Mouse (Mus musculus): ENCODE measurements around the gene Tex22. TPM values are rescaled to one million over a fixed set of nuclear protein-coding genes. Genes with fewer than 3 reads are reported as not detected.

Tex22 gene
- total and polyA plus RNA-seq, 2 experiments from 2014 or later, result not detected

DNA sequence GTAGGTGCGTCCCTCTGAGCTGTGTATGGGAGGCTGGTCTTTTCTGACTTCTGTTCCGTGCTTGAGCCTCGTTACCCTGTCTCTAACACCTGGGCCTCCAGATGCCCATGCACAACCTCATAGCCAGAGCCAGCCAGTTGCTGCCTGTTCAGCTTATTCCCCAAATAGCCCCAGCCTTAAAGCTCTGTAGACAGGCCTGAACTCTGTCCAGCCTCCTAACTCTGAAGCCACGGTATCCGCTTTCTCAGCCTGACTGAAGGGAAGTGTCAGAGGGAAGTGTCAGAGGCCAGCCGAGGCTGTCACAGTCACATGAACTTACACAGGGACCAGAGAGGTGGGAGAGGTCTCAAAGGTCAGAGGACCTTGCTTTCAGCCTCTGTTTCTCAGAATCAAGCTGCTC is 50.4 kb downstream of the Tex22 start:
- 51% methylated on average over 6 of the region's 6 CpGs for WGBS
- H3K9me3 ChIP-seq (replicated peaks; ENCODE audit: control insufficient read depth, low read length), result no peaks in the 10 kb centered on the region
- H3K9ac ChIP-seq (replicated peaks; ENCODE audit: low read depth, low read length), result no peak overlapping the region
- no peaks in the 10 kb centered on the region for H3K27me3 ChIP-seq (ENCODE audit: control insufficient read depth, insufficient read depth, low read length)
- TF ChIP-seq CTCF (IDR thresholded peaks at IDR 0.05; ENCODE audit: low read depth), result no peak
- TF ChIP-seq EP300 (IDR thresholded peaks at IDR 0.05; ENCODE audit: low read depth), result no peak
- ATAC-seq (ENCODE audit: insufficient read depth, low read depth) (no peak), DNase-seq (ENCODE audit: low spot score) (no peak)
- H3K36me3 ChIP-seq (replicated peaks; ENCODE audit: control insufficient read depth, insufficient read depth, low read length), result peaks cover 97% of the 10 kb centered on the region
- 0 out of 2 replicates have a peak overlapping the region, but pooled peaks have one; percentile 28 for H3K27ac ChIP-seq (ENCODE audit: low read depth)
- H3K4me1 ChIP-seq (ENCODE audit: control insufficient read depth, insufficient read depth), result peaks cover 6% of the 10 kb centered on the region; the same call in 1 of the 2 replicates
- no peak overlapping the region for H3K4me2 ChIP-seq (ENCODE audit: low read depth, low read length)
- no peak overlapping the region for H3K4me3 ChIP-seq (ENCODE audit: low read depth, low read length)

DNA sequence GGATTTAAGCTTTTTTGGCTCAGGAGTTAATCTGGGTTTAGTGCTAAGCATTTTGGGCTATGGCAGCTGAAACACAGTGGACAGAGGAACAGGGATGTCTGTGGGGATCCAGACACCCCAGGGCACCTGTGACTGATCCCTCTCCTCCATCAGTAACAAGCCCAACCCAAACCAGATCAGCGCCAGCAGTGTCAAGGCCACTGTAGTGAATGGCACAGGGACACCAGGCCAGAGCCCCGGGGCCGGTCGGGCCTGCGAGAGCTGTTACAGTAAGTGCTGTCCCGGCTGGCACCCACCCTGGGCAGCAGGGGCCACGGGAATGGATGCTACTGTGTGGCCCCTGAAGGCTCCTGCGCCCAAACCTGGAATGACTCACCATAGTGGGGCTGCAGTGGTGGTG is 56.4 kb downstream of the Tex22 start:
- ATAC-seq (ENCODE audit: insufficient read depth, low read depth), result no peak
- Histone ChIP-seq H3K27me3 (ENCODE audit: control insufficient read depth, insufficient read depth, low read length) (no peaks in the 10 kb centered on the region), H3K9me3 (replicated peaks; ENCODE audit: control insufficient read depth, low read length) (no peaks in the 10 kb centered on the region), H3K9ac (replicated peaks; ENCODE audit: low read depth, low read length) (no peak overlapping the region), H3K4me2 (ENCODE audit: low read depth, low read length) (no peak overlapping the region), H3K27ac (ENCODE audit: low read depth) (no peak overlapping the region), H3K4me1 (ENCODE audit: control insufficient read depth, insufficient read depth) (peaks cover 36% of the 10 kb centered on the region), H3K36me3 (replicated peaks; ENCODE audit: control insufficient read depth, insufficient read depth, low read length) (peaks cover 93% of the 10 kb centered on the region), H3K4me3 (ENCODE audit: low read depth, low read length) (no peak overlapping the region)
- 91% methylated on average over 8 of the region's 8 CpGs for WGBS
- no peak for DNase-seq (ENCODE audit: low spot score)
- TF ChIP-seq CTCF (IDR thresholded peaks at IDR 0.05; ENCODE audit: low read depth), result no peak
- TF ChIP-seq EP300 (IDR thresholded peaks at IDR 0.05; ENCODE audit: low read depth), result no peak

DNA sequence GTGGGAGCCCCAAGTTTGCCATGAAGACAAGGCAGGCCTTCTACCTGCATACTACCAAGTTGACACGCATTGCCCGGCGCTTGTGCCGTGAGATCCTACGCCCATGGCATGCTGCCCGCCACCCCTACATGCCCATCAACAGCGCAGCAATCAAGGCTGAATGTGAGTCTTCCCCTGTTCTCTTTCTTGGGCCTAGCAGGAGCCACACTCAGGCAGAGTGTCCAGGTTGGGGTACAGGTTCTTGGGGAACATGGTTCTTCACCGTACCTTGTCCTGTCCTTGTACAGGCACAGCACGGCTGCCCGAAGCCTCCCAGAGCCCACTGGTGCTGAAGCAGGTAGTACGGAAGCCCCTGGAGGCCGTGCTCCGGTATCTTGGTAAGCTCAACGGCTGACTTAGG is 57.3 kb downstream of the Tex22 start:
- H3K4me2 ChIP-seq (ENCODE audit: low read depth, low read length), result no peak overlapping the region
- peak overlapping the region; percentile 90 for H3K27ac ChIP-seq (ENCODE audit: low read depth)
- WGBS, result 94% methylated on average over 14 of the region's 14 CpGs
- H3K27me3 ChIP-seq (ENCODE audit: control insufficient read depth, insufficient read depth, low read length), result no peaks in the 10 kb centered on the region
- TF ChIP-seq CTCF (IDR thresholded peaks at IDR 0.05; ENCODE audit: low read depth), result no peak
- TF ChIP-seq EP300 (IDR thresholded peaks at IDR 0.05; ENCODE audit: low read depth), result no peak
- H3K9me3 ChIP-seq (replicated peaks; ENCODE audit: control insufficient read depth, low read length), result no peaks in the 10 kb centered on the region
- H3K4me3 ChIP-seq (ENCODE audit: low read depth, low read length), result no peak overlapping the region
- no peak for ATAC-seq (ENCODE audit: insufficient read depth, low read depth)
- no peak for DNase-seq (ENCODE audit: low spot score)
- H3K4me1 ChIP-seq (ENCODE audit: control insufficient read depth, insufficient read depth), result peaks cover 41% of the 10 kb centered on the region
- peaks cover 93% of the 10 kb centered on the region for H3K36me3 ChIP-seq (replicated peaks; ENCODE audit: control insufficient read depth, insufficient read depth, low read length)
- H3K9ac ChIP-seq (replicated peaks; ENCODE audit: low read depth, low read length), result no peak overlapping the region

DNA sequence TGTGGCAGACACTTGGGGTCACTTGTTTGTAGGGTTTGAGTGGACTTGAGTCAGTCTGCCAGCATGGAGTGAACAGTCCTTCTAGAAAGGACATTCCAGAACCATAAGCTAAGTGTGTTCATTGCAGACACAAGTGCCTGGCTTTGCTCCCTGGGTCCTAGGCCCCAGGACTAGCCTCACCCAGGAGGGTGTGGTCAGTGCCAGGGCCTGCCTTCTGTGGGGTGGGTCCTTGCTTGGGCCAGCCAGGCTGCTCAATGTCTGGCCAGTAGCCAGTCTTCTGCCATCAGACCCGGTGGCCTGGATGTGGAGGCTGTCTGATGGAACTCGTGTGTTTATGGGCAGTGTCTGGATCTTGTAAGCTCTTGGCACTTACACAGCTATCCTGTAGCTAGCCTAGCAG is 58.3 kb downstream of the Tex22 start:
- Histone ChIP-seq H3K4me1 (ENCODE audit: control insufficient read depth, insufficient read depth) (peaks cover 41% of the 10 kb centered on the region), H3K27me3 (ENCODE audit: control insufficient read depth, insufficient read depth, low read length) (no peaks in the 10 kb centered on the region), H3K36me3 (replicated peaks; ENCODE audit: control insufficient read depth, insufficient read depth, low read length) (peaks cover 85% of the 10 kb centered on the region), H3K9ac (replicated peaks; ENCODE audit: low read depth, low read length) (no peak overlapping the region), H3K4me2 (ENCODE audit: low read depth, low read length) (no peak overlapping the region), H3K9me3 (replicated peaks; ENCODE audit: control insufficient read depth, low read length) (no peaks in the 10 kb centered on the region), H3K27ac (ENCODE audit: low read depth) (peak overlapping the region; percentile 90), H3K4me3 (ENCODE audit: low read depth, low read length) (no peak overlapping the region)
- ATAC-seq (ENCODE audit: insufficient read depth, low read depth), result peak; percentile 96
- TF ChIP-seq EP300 (IDR thresholded peaks at IDR 0.05; ENCODE audit: low read depth) (peak; percentile 95; the same call in 1 of the 2 replicates), CTCF (IDR thresholded peaks at IDR 0.05; ENCODE audit: low read depth) (no peak)
- WGBS, result 10% methylated on average over 2 of the region's 2 CpGs
- peak; percentile 93 for DNase-seq (ENCODE audit: low spot score)

DNA sequence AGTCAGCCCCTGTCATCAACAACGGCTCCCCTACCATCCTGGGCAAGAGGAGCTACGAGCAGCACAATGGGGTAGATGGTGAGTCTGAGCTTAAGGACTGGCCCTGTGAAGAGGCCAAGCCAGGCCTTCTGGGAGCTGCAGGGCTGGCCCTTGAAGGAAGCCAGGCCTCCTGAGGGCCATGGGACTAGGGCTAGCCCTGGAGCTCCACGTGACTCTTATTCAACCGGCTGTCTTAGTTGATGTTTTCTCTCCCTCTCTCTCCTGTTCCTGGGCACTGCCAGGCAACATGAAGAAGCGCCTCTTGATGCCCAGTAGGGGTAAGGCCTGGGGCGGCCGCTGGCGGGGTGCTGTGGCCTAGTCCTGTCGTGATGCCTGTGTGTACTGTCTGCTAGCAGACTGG is 59.0 kb downstream of the Tex22 start:
- H3K36me3 ChIP-seq (replicated peaks; ENCODE audit: control insufficient read depth, insufficient read depth, low read length), result peaks cover 78% of the 10 kb centered on the region
- H3K9ac ChIP-seq (replicated peaks; ENCODE audit: low read depth, low read length), result peak overlapping the region; percentile 34; the same call in 1 of the 2 replicates
- peak; percentile 32 for DNase-seq (ENCODE audit: low spot score)
- TF ChIP-seq EP300 (IDR thresholded peaks at IDR 0.05; ENCODE audit: low read depth), result no peak
- TF ChIP-seq CTCF (IDR thresholded peaks at IDR 0.05; ENCODE audit: low read depth), result no peak
- no peak overlapping the region for H3K4me2 ChIP-seq (ENCODE audit: low read depth, low read length)
- peaks cover 44% of the 10 kb centered on the region for H3K4me1 ChIP-seq (ENCODE audit: control insufficient read depth, insufficient read depth)
- H3K27me3 ChIP-seq (ENCODE audit: control insufficient read depth, insufficient read depth, low read length), result no peaks in the 10 kb centered on the region
- H3K27ac ChIP-seq (ENCODE audit: low read depth), result peak overlapping the region; percentile 90
- no peaks in the 10 kb centered on the region for H3K9me3 ChIP-seq (replicated peaks; ENCODE audit: control insufficient read depth, low read length)
- H3K4me3 ChIP-seq (ENCODE audit: low read depth, low read length), result no peak overlapping the region
- ATAC-seq (ENCODE audit: insufficient read depth, low read depth), result 0 out of 2 replicates have a peak, but pooled peaks have one; percentile 0
- 56% methylated on average over 9 of the region's 9 CpGs for WGBS

DNA sequence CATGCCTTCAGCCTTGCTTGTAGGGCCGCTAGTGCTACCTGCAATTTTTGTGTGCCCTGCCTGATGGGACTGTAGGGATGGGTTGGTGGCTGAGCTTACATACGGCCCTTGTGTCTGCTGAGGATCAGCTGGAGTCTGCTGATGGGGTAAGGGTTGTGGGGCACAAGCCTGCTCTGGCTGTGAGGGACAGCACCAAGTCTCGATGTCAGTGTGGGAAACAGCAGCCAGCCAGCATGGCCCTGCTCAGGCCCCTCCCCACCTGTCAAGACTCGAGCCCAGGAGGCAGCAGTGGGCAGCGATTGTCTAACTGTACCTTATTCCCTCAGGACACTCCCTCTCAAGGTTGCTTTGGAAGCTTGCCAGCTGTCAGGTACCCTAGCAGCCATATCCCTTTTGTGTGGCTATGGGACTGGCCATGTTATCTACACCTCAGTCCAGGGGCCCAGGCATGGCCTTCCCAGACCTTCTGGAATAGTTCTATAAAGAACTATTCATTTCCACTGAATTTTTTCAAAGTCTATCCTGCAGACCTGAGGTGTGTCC is 59.6 kb downstream of the Tex22 start:
- ATAC-seq (ENCODE audit: insufficient read depth, low read depth) (no peak), DNase-seq (ENCODE audit: low spot score) (no peak)
- peak overlapping the region; percentile 34; the same call in 1 of the 2 replicates for H3K9ac ChIP-seq (replicated peaks; ENCODE audit: low read depth, low read length)
- peaks cover 72% of the 10 kb centered on the region for H3K36me3 ChIP-seq (replicated peaks; ENCODE audit: control insufficient read depth, insufficient read depth, low read length)
- no peaks in the 10 kb centered on the region for H3K9me3 ChIP-seq (replicated peaks; ENCODE audit: control insufficient read depth, low read length)
- peak overlapping the region; percentile 90 for H3K27ac ChIP-seq (ENCODE audit: low read depth)
- H3K4me3 ChIP-seq (ENCODE audit: low read depth, low read length), result no peak overlapping the region
- H3K4me1 ChIP-seq (ENCODE audit: control insufficient read depth, insufficient read depth), result peaks cover 51% of the 10 kb centered on the region
- TF ChIP-seq CTCF (IDR thresholded peaks at IDR 0.05; ENCODE audit: low read depth), result no peak
- no peak for TF ChIP-seq EP300 (IDR thresholded peaks at IDR 0.05; ENCODE audit: low read depth)
- no peak overlapping the region for H3K4me2 ChIP-seq (ENCODE audit: low read depth, low read length)
- WGBS, result 55% methylated on average over 5 of the region's 5 CpGs
- no peaks in the 10 kb centered on the region for H3K27me3 ChIP-seq (ENCODE audit: control insufficient read depth, insufficient read depth, low read length)

Data from heart, postnatal 0 days (tissue).